Mouse (Mus musculus) CD4-positive, CD25-positive, alpha-beta regulatory T cell, adult 2 months (primary cell): ENCODE data around the gene Snapc2.

ENCODE experiments used
- DNase-seq: peaks from one replicate; pipeline ENCODE4 v3.0.0-alpha.2; 2012; ENCODE audit warnings: low read depth, low spot score

Gene Snapc2

DNA sequence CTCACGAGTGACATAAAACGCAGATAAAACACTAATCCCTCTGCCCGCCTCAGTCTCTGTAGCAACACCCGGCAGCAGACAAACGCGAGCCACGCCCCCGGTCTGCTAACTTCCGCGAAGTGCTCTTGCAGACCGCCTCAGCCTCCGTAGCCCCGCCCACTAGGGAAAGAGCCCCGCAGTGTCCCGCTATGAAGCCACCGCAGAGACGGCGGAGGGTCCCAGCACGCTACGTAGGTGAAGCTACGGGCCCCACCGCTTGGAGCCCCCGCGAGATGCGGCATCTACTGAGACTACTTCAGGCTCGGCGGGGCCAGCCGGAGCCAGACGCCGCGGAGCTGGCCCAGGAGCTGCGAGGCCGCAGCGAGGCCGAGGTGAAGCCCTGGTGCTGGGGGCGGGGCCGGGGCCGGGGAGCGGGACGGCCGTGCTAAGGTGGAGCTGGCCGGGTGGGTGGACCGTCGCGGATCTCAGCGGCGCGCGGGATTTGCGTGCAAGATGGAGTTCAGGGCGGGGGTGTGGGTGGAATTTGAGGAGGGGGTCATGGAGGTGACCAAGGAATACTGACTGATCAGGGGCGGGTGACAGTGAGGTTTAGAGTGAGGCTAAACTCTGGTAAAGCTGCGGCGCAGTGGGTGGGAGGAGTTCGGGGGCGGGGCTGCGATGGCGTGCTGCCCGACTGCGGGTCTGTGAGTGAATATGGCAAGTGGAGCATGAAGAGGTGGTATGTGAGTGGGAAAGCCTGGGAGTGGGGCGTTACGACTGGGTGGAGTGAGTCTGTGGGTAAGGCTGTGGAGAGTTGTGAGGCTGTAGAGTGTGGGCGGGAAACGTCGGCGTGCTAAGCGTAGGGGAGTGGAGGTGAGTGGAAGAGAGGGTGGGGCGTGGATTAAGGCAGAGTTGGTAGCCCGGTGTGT lies at the start of gene Snapc2:
Gene Snapc2, plus strand, starts transcription at position 147 of the 908 bp plus-strand sequence.
- peak; percentile 98 for DNase-seq

DNA sequence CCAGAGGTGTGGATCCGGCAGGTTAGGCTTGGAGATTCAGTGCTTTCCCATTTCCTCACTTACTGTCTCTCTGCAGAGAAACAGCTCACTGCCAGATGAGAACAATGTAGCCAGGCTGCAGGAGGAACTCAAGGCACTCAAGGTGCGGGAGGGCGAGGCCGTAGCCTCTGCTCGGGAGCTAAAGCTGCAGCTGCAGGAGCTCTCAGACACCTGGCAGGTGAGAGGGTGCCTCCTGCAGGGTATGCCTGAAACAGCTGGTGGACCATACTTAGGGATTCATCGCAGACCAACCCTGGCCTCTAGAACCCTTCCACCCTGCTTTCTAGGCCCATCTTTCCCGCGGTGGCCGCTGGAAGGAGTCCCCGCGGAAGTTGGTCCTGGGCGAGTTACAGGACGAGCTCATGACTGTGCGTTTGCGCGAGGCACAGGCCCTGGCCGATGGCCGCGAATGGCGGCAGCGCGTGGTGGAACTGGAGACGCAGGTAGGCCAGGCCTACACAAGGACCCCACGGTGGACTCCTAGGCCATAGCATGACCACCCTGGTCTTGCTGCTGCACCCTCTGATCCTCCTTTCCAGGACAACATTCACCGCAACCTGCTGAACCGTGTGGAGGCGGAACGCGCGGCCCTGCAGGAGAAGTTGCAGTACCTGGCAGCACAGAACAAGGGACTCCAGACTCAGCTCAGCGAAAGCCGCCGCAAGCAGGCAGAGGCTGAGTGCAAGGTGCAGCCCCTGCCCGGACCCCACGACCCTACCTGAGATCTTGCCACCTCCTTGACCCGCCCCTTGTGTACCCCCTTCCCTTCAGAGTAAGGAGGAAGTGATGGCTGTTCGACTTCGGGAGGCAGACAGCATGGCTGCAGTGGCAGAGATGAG lies 47.4 kb upstream of the Snapc2 start:
- no peak for DNase-seq

DNA sequence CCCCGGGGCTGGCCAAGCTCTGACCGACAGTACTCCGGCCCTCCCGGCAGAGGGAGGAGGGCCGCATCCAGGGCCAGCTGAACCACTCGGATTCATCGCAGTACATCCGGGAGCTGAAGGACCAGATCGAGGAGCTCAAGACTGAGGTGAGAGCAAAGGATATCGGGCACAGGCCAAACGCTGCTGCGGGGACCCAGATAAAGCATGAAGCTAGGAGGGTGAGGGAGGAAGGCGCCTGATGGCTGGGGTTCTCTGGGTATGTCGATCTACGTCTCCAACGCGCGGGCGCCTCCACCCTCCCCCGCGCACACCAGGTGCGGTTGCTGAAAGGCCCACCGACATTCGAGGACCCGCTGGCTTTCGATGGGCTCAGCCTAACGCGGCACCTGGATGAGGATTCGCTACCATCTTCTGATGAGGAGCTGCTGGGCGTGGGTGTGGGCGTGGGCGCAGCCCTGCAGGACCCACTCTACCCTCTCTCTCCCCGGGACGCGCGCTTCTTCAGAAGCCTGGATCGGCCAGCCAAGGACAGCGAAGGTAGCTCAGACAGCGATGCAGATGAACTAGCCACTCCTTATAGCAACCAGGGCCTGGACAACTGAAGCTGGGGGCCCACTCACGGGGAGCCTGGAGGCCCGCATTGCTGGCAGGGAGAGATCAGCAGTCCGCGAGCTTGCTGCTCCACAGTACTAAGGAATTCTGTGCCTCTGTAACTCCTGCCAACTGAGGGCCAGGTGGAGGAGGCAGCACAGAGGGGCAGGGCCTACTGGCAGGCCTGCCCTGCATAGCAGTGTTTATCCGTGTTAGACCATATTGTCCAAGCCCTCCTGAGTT lies 46.5 kb upstream of the Snapc2 start:
- DNase-seq: no peak

DNA sequence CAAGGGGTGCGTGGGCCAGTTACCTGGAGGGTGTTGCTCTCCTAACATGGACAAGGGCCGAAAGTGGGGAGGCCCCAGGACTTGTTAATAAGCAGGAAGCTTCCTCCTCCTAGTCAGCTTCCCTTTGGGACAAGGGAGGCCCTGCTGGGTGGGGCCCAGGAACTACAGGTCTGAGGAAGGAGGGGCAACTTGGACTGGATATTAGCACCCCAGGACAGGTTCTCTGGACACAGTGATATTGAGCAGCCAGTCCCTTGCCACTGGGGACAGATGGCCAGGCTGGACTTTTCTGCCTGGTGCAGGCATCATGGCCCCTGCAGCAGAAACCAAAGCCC lies 45.9 kb upstream of the Snapc2 start:
- DNase-seq: no peak

DNA sequence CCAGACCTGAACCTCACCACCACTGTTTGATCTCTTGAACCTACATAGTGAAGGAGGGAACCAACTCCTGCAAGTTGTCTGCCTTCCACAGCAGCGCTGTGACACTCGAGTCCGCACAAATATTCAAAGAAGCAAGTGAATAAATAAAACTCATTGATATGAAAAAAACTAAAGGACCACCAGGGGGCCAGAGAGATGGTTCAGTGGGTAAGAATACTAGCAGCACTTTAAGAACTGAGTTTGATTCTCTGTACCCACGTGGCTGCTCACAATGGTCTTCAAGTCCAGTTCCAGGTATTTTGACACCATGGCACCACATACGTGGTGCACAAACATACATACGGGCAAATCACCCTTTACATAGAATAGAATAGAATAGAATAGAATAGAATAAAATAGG lies 41.8 kb upstream of the Snapc2 start:
- DNase-seq: peak; percentile 26

DNA sequence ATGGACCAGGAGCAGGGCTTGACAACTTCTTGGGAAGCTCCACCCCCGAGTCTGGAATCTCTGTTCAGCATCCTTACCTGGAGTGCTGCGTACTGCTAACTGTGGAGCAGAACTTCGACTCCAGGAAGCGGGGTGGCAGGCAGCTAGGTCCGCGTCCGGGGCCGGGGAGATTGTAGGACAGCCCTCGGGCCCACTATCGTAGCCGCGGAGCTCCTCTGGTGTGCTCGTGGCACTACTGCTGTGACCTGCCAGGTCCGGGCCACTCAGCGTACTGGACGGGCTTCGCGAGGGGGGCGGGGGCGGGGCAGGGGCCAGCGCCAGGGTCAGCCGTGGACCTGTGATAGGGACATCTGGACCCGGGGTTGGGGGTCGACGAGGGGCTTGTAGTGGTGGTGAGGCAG lies 40.1 kb upstream of the Snapc2 start:
- DNase-seq: peak; percentile 49

DNA sequence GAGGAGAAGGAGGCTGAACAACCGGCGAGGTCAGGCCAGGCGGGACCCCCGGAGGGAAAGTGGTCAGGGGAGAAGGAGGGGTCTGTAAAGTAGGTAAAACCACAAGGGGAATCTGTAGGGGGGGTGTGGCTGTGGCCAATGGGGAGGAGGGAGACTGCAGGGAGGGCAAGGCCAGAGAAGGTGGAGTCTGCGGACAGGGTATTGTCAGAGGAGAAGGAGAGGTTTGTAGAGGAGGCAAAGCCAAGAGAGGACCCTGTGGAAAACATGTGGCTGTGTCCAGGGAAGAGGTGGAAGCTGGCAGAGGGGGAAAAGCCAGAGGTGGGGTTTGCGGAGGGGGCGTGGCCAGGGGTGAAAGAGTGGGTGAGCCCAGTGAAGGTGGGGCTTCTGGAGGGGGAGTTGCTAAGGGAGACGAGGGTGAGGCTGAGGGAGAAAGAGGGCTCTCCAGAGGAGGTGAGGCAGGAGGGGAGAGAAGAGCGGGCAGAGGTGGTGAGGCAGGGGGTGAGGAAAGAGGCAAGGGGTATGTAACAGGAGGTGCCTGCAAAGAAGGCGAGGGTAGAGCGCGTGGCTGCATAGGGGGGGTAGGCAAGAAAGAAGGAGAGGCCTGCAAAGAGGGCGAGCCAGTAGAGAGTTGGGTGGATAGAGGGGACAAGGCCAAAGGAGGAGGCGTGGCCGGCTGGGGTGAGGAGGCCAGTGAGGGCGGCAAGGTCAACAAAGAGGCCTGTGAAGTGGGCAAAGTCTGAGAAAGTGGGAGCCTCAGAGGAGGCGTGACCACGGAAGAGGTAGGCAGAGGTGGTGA lies 39.5 kb upstream of the Snapc2 start:
- DNase-seq: peak; percentile 62

DNA sequence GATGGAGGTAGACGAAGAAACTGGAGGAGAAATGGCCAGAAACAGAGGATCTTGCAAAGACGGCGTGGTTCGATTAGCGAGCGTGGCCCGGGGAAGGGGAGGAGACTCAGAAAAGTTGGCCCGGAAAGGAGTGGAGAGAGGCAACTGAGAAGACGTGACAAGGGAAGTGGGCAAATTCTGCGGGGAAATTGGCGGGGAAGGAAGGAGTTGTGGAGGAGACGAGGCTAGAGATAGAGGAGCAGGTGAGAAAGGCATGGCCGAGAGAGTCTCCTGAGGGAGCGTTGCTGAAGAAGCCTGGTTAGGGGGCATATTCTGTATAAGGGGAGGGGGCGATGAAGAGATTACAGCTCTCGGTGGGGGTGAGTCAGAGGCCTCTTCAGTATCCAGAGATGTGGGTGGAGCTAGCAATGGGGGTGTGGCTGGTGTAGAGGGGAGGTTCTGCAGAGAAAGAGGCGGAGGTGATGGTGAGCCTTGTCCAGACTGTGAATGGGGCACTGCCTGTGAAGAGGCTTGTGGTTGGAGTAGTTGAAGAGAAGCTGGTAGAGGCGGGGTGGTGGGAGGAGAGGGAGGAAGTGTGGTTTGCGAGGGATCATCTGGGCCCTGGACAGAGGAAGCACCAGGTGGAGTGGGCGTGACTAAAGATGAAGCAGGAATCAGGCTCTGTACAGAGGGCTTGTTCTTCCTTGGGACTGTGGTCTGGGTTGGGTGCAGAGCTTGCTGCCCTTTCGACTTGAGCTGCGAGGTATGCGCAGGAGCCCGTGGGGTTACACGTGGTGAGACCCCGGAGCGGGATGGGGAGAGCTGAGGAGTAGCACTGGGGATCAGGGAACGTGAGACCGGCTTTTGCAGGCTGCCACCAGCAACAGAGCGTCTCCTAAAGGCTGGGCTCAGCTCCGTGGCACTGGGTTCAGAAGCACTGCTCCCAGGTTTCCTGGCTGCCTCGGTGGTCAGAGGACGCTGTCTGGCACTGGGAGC lies 38.6 kb upstream of the Snapc2 start:
- DNase-seq: peak; percentile 82

DNA sequence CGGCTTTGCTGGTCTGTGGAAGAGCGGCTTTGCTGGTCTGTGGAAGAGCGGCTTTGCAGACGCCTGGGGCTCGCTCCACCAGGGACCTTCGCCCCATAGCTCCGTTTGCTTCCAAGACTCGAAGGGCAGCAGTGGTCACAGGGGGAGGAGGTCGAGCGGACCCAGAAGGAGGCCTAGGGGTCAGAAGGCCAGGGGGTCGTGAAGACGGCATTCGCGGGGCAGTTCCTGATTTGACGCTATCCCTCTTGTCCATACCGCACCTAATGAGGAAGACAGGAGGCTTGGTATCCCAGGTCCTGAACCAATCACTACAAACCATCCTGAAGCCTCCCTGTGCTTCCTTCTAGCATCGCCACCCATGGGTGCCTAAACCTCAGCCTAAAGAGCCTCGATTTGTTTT lies 36.6 kb upstream of the Snapc2 start:
- no peak for DNase-seq

DNA sequence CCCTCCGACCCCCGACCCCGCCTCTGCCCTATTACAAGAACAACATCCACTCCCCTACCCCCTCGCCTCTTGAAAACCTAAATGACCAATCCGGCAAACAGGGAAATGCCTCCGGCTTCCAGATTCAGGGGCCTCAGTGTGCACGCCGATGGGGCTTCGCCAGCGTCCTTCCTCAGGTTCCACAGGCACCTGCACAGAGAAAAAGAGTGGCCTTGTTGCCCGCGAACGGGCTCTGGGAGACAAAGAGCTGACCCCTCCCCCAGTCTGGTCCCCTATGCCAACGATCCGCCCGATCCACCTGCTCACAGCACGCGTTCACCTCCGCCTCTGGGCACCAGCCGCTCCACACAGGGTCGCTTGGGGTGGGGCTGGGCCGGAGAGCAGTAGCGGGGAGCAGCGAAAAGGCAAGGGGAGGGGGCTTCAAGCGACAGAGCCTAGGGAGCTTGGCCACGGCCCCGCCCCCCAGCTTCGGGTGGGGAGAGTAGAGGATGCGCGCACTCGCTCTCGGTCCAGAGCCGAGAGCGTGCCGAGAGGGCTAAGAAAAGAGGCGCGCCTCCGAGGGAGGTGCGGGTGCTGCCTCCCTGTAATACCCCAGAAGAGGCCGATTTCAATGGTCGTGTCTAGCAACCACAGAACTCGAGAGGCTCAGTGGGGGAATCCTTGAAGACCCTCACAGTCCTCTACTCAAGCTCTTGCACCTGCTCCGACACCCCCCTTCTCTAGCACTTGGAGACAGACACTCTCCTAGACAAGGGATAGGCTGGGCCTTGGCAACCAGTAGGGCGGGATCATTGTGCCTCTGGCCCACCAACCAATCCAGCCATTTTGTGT lies 35.9 kb upstream of the Snapc2 start, which contains the start of gene Prr36:
Gene Prr36, minus strand, starts transcription at position 669 of the 831 bp plus-strand sequence.
- peak; percentile 33 for DNase-seq

DNA sequence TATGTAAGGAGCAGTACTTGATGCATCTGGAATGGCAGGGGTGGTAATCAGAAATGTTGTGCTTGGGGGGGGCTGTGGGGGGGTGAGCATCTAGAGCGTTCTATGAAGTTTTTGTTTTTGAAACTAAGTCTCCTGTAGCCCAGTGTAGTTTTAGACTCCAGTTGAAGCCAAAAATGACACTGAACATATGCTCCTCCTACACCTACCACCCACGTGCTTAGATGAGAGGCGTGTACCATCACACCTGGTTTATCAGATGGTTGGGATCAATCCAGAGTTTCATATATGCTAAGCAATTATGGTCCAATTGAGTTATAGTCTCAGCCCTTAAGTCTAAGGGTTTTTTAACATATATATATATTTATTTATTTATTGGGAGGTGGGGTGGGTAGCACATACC lies 33.3 kb upstream of the Snapc2 start:
- no peak for DNase-seq

DNA sequence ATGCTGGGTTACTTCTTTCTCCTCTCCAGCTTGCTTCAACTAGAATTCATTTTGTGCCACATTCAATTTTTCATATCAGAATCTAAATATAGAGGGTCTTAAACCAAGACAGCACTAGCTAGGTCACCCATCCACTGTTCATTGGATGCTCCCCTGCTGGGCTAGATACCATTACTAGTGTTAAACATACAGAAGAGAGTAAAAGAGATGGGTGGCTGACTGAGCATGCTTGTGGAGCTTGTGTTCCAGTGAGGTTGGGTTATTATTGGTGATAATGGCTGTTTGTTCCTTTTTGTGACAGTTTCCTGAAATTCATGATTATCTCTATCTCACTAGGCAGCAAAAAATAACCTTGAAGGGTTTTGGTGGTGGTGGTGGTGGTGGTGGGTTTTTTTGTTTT lies 30.8 kb upstream of the Snapc2 start:
- DNase-seq: no peak

DNA sequence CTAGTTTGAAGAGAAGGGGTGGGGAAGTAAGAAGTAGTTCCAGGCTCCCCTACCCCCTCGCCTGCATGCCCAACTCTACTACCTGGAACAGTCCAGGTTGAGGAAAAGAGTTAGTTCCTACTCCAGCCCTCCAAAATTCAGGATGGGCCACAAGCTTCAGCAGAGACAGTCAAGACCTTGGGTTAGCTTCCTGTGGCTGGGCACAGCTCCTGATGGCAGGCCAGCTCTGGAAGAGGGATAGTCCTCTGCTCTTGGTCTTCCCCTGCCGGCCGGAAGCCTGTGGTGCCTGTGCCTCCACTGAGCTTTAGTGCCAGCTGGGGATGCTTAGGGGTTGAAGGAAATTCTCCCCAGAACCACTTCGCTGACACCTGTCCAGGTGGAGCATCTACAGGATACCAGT lies 26.6 kb upstream of the Snapc2 start:
- DNase-seq: no peak

DNA sequence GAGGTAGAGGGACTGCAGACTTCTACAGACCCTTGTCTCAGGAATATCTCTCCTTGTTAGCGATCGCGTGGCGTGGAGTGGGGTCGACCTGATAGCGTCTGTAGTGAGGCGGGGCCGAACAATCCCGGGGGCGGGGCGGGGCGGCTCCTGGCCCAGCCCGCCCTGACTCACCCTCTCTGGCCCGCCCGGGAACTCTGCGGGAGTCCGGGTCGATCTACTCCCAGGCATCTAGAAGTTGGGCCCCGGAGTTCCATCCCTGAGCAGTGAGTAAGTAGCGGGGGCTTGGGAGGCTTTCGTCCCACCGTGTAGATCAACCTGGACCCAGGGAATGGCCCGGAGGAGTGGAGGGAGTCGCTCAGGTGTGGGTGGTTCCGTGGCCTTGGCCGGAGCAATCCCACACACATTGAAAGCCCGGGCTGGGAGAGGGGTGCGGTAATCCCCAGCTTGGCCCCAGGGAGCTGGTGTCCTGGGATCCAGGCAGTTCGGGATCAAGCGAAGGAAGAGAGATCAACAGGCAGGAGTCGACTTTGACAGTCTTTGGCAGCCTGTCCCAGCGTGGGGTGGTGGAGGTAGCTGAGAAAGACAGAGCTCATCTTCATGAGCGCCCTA lies 26.0 kb upstream of the Snapc2 start, which contains the start of gene Lrrc8e:
Gene Lrrc8e, plus strand, starts transcription at position 89 of the 609 bp plus-strand sequence.
- DNase-seq: no peak

DNA sequence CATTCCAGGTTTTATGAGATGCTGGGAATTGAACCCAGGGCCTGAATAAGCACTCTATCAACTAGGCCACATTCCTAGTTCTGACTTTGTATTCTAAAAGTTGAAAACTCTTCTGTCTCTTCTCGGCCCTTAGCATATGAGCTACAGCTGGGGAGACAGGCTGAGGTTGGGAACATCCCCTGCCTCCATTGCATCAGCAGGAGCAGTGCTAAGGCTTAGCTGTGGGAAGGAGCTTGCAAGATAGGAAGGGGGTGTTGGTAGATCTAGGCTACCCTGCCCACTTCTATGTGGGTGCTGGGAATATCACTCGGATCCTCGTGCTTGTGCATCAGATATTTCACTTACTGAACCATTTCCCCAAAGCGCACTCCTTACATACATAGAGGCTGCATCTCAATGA lies 25.0 kb upstream of the Snapc2 start:
- no peak for DNase-seq

DNA sequence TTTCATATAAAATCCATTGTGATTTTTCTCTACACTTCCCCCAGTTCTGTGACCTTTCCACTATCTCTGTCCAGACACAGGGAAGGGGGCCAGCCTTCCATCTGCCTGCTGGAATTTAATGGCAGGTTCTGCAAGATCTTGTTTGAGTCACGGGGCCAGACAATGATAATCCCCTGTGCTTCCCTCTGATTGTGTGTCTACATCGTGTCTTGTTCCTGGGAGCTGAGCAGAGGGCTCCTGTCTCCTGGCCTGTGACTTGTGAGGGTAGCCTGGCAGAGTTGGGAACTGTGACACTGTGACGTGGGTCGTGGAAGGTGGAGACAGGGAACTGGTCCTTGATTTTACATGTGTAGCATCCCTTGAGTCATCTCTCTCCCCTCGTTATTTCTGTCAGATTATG lies 23.1 kb upstream of the Snapc2 start:
- DNase-seq: no peak

DNA sequence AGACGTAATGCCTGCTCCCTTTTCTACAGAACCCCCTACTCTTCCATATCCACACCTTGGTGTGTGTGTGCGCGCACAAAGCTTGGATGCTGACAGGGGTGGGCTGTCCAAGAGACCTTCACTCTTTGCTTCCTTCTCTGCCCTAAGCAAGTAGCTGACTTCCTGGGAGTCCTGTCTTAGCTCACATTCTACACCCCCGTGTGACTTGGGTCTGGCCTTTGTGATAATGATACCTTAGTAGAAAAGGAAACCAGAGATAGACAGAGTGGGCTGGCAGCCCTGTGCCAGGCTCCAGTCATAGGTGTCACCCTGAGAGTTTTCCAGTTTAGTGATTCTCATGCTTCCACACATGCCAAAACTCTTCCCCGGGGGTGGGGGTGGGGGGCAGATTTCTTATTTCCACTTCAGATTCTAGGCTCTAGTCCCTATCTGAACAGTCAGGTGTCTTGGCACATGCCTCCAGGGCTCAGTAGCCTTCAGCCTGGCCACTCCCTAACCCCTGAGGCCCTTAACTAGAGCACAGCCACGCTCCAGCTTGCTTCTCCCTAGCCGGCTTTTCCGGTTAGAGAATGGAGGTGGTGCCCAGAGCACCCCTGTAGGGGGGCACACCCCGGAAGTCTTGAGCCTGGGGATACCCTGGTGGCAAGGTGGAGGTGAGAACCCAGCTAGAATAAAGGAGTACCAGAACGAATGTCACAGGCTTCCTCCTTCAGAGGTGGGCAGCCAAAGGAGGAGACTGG lies 22.1 kb upstream of the Snapc2 start:
- no peak for DNase-seq
